Mouse (Mus musculus) telencephalon, adult 2 months (tissue): ENCODE results near the gene Tmem203.

ENCODE experiments used
- DNase-seq: peaks from one replicate; pipeline ENCODE4 v3.0.0-alpha.2; 2011; ENCODE audit warnings: low read depth, low spot score

Tmem203 gene

GRCm38 (mm10) chr2:25255284-25255779, at the start of gene Tmem203:
Gene Tmem203 (plus strand): TSS chr2:25255439.
- peak; percentile 73 for DNase-seq

DNA sequence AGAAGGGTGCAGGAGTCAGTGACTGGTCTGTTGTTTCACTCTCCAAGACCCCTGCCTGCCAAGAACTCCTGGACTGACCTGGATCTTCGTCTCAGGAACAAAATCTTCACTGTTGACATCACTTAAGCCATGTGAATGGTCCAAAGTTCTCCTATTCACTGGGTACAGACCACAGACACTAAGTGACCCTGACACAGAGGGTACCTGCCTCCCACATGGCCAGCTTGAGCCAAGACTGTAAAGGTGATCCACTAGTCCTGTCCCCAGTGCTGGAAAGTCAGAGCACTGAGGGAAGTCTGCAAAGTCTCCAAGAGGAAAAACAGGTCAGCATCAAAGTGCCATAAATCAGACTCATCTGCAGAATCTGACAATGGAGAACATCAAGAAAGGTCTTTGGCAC, 47.6 kb upstream of the Tmem203 start:
- DNase-seq = no peak

DNA sequence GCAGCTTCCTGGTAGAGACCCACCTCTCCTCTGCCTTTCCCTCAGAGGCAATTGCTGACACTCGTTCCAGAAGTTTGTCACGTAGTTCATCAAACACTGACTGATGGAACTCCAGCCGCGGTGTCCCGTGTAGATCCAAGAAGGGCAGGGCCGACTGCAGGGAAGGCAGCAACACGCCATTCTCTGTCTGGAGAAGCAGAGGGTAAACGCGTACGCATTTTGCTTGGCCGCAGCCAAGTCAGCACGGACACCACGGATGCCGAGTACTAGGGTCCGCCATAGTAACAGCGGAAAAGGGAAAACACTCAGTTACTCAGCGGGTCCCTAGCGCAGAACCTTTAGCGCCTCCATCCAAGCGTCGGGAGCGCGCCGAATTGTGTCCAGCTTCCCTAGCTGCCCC, 44.6 kb upstream of the Tmem203 start:
- DNase-seq = no peak

DNA sequence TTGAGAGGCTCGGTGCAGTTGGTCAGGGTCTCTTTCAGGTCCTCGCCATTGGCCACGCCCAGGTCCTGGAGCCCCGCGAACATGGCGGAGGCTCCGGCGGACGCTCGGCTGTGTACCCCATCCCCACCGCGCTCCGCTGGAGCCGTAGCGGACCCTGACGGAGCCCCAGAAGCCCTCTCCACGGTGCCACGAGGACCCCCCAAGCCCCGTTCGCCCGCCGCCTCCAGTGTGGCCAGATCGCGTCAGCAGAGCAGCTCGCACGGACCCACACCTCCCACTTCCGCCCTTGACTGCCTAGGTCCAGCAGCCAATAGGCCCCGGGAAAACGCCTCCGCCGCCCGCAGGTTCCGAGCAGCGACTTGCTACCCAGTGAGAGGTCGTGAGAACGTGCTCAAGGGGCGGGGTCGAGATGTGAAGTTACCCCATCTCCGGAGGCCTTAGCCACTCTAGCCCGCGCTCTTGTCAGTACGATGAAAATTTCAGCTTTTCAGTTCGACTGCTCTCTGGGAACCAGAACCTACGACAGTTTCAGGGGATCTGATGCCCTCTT, 44.0 kb upstream of the Tmem203 start, which contains the start of gene Nelfb:
Nelfb (minus strand) TSS at position 369 of the 550 bp plus-strand sequence.
- peak; percentile 72 for DNase-seq

DNA sequence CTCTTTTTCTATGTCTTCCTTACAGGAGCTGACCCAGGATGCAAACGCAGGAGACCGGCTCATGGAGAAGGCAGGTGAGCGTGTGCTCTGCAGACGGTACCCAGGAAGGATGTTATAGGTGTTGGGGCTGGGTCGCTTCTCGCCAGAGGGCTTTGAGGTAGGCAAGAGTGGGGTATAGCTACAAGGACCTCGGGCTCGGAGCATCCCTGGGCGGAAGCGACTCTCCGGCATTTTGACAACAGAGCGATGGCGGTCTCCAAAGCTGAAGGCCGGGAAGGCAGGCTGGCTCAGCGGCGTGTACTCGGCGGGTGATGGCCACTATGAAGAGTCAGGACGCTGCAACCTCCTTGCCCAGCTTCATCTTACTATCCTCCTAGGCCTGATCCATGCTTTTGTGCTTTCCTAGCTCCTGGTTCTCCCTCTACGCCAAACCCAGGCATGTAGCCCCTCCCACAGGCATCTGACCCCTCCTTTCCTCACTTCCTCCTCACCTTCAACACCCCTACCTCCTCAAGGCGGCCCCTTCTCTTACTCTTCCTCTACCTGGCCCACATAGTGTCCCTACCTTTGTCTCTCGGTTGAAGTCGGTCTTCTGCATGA, 41.9 kb upstream of the Tmem203 start:
- DNase-seq = no peak

DNA sequence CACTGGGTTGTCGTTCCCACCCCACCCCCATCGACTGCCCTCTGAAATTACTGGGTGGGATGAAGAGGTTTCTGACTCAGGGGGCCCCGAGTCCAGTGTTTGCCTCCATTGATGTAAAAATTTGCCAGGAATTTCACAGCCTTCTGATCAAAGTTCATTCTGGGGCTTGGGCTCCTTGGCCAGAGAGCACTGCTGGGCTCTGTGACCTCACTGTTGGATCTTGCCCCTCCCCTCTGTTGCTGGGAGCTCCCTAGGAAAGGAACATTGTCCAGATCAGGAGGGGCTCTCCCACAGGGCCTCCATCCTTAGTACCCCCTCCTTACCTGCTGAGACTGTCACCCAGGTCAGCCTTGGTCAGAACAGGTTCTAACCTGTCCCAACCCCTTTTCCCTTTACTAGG, 40.8 kb upstream of the Tmem203 start, which contains the start of gene Stpg3:
Stpg3 (minus strand) TSS at position 194 of the 400 bp plus-strand sequence.
- DNase-seq = no peak

DNA sequence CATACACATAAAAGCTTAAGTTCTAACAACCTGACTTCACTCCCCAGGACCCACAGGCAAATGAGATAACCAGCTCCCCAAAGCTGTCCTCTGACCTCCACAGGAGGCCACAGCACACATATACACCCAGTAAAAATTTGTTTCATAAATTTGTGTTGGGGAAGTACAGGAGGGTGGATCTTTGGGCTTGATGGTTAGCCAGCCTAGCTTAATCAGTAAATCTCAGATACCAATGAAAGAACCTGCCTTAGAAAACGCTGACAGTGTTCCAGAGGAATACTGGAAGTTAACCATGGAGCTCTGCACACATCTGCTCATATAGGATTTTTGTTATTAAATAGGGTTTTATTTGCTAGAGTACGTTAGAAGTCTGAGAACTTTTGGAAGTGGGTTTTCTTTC, 37.6 kb upstream of the Tmem203 start:
- no peak for DNase-seq

DNA sequence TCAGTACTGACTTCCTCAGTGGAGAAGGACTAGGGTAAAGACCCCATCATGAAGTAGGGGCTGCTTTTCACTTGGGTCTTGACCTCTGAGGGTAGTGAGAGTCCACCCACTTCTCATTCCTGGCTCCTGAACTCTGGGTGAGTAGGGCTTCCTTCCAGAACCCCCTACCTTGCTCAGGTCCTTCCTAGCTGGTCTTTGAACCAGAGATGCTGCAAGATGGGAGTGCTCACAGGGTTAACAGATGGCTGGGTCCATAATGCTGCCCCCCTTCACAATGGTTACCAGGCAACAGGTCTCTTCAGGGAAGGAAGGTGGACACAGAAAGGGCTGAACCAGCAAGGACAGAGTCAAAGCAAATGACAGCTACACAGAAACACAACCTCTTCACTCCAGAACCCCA, 36.8 kb upstream of the Tmem203 start, which contains the start of gene Fam166a:
Fam166a (plus strand) TSS at position 301 of the 400 bp plus-strand sequence.
- DNase-seq = no peak

- no peak for DNase-seq
These were observed 33.9 kb upstream of the Tmem203 start for GRCm38 (mm10) chr2:25221331-25221772.

DNA sequence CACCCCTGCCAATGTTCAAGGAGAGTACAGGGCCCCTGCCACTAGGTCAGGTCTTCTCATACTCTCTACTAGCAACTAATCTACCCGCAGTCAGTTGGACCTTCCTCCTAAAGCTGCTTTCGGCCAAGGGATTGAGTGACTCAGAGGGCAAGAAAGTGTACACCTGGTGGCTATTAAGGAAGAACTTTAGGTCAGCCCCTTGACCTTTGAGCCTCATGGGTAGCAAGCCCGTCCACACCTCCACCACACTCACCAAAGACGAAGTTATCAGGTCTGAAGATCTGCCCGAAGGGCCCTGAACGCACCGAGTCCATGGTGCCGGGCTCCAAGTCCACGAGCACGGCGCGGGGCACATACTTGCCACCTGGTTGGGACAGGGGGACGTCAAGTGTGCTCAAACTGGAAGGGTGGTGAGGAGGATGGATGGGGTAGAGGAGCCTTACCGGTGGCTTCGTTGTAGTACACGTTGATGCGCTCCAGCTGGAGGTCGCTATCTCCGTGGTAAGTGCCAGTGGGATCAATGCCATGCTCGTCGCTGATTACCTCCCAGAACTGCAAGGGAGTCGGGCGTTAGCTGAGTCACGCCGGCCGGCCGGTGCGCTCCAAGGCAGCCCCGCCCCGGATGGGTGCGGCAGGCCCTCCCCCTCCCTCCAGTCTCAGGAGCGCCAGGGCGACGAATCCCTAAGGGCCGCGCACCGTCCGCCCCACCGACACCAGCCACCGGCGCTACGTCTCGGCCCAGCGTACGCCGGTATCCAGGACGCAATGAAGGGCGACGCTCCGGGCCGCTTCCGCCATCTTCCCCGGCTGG, 31.4 kb upstream of the Tmem203 start:
- peak; percentile 40 for DNase-seq

- no peak for DNase-seq
These were observed 30.8 kb upstream of the Tmem203 start, which contains the start of gene Tubb4b for GRCm38 (mm10) chr2:25224492-25224765. Gene Tubb4b (minus strand): TSS chr2:25224702.

DNA sequence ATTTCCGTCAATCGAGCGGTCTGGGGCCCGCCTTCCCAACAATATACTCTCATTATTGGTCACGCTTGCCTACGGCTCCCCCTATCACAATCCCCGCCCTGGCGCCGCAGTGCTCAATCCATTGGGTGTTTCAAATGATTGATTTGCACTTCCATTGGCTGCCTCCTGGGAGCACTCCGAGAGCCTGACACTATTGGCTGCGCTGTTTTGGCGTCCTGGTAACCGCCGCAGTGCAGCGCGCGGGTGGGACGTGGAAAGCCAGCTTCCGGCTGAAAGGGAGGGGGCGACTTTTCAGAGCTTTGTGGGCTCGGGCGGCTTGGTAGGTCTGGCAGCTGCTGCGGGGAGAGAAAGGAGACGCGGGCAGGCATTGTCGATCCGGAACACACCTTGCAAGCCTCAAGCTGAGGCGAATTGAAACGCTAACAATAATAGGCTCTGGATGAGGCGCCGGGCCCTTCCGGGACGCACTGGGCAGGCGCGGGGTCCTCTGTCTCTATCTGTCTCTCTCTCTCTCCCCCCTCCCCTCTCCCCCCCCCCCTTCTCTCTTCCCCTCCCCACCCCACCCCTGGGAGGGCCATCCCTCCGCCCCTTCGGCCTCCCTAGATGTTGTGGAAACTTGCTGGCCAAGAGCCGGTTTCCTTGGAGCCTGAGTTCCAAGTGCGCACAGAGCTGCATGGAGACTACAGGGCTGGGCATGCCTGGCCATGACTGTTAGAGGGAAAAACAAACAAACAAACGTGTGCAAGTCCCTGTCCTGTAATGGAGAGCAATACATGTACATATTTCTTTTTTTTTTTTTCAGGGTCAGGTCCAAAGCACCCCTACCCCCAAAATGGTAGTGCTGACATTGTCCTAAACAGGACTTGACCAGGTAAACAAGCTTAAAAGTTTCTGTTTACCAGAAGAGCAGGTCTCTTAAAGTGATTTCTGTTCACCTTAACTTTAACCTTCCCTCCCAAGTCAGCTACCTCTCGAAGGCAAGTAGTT, 30.2 kb upstream of the Tmem203 start:
- DNase-seq = peak; percentile 99

GRCm38 (mm10) chr2:25225811-25226379, 29.3 kb upstream of the Tmem203 start:
- no peak for DNase-seq

- no peak for DNase-seq
These were observed 28.4 kb upstream of the Tmem203 start for GRCm38 (mm10) chr2:25226864-25227263.

- no peak for DNase-seq
These were observed 27.8 kb upstream of the Tmem203 start for GRCm38 (mm10) chr2:25227406-25227805.

DNA sequence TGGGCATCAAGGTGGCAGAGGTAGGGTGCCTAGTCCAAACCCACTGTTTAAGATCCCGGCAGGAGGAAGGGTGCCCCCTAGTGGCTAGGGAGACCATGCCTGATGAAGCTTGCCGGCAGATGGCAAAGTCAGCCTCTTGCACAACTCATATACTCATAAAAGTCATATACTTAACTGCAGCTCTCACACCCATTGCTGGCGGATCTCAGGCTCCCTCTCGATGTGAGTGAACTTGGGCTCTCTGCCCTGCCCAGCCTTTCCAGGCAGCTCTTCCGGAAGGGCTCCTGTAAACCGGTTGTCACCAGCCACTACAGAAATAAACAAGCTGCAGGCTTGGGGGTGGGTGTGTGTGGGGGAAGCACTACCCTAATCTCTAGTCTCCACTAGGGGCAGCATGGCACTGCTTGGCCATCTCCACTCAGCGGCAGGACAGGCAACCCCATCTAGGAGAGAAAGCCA, 26.8 kb upstream of the Tmem203 start:
- peak; percentile 81 for DNase-seq

DNA sequence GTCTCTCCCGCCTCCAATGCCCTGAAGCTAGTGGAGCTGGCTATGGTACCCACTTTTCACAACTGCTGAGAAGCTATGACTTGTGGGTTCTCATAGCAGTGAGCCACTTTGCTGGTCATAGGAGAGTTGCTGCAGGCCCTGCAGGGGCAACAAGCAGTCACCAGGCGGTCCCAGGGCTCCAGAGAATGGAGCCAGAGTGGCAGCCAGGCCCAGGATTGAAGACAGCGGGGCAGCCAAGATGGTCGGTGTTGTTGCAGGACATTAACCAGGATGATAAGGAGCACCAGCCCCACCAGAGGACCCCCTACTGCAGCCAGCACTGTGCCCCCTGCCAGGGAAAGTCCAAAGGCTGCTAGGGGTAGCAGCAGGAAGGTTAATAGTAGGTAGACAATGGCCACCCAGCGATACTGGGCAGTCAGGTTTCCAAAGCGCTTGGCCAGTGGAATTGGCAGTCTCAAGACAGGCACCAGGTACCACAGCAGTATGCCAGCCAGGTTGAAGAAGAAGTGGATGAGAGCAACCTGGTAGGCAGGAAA, 26.2 kb upstream of the Tmem203 start:
- no peak for DNase-seq

- no peak for DNase-seq
These were observed 25.7 kb upstream of the Tmem203 start for GRCm38 (mm10) chr2:25229582-25229981.

DNA sequence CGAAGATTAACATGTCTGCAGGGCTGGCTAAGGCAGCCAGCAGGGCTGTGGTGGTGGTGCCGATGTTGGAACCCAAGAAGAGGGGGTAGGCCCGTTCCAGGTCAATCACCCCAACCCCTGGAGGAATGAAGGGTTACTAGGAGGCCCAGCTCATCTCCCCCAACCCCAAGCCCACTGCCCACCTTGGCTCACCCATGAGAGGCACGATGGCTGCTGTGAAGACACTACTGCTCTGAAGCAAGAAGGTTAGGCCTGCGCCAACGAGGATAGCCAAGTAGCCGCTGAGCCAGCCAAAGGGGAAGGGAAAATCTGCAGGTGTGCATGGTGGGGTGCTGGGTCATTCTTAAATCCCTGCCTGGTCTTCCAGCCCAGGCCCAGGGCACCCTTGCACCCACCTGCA, 24.7 kb upstream of the Tmem203 start:
- DNase-seq = no peak

- DNase-seq = no peak
These were observed 24.2 kb upstream of the Tmem203 start for GRCm38 (mm10) chr2:25231038-25231437.

DNA sequence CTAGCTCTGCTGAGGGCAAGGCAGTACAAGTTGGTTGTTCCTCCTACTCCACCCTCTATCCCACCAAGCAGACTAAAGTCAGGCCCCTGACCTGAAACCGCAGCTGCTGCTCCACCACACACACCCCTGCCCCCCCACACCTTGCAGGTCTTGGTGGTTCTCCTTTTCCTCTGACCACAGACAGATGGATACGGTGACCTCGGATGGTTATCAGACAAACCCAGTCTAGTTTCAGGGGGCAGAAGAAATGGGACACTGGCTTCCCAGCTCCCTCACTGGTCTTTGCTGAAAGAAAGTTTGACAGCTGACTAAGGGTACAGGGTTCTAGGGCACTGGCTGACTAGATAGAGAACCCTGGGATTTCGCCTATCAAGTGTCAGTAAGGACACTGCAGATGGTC, 21.8 kb upstream of the Tmem203 start:
- DNase-seq = no peak
